Mouse (Mus musculus) heart, postnatal 0 days (tissue): Measurements from ENCODE around the gene Iqcc. TPM values are rescaled to one million over a fixed set of nuclear protein-coding genes. Genes with fewer than 3 reads are reported as not detected.

Experiments used
- ATAC-seq: fragments of 200-750 bp; cut with Nextera tagmentation; 2 replicates; pipeline ENCODE4 v1.8.0; 2017; ENCODE audit warnings: low read depth, moderate number of reproducible peaks, moderate library complexity; ENCODE audit not compliant: insufficient read depth
- DNase-seq: peaks from one replicate; pipeline ENCODE4 v3.0.0-alpha.2; 2016; ENCODE audit warnings: low spot score
- H3K27ac ChIP-seq: fragments of 300-500 bp; sonication (generic); 2 replicates; pipeline ENCODE4 v1.5.1; 2014; ENCODE audit warnings: low read depth, mild to moderate bottlenecking
- H3K27me3 ChIP-seq: fragments of 300-500 bp; sonication (generic); 2 replicates; pipeline ENCODE4 v1.6.1; 2014; ENCODE audit warnings: low read length, mixed read lengths; ENCODE audit not compliant: control insufficient read depth, insufficient read depth
- H3K36me3 ChIP-seq: fragments of 300-500 bp; sonication (generic); replicated peaks from 2 replicates; pipeline ENCODE4 v1.6.1; 2014; ENCODE audit warnings: low read length, mixed read lengths; ENCODE audit not compliant: control insufficient read depth, insufficient read depth
- H3K4me1 ChIP-seq: fragments of 300-500 bp; sonication (generic); 2 replicates; pipeline ENCODE4 v1.6.1; 2014; ENCODE audit warnings: antibody characterized with exemption; ENCODE audit not compliant: control insufficient read depth, insufficient read depth
- H3K4me2 ChIP-seq: fragments of 300-500 bp; sonication (generic); 2 replicates; pipeline ENCODE4 v1.6.1; 2014; ENCODE audit warnings: low read depth, mild to moderate bottlenecking, low read length, moderate library complexity
- H3K4me3 ChIP-seq: fragments of 300-500 bp; sonication (generic); 2 replicates; pipeline ENCODE4 v1.5.1; 2014; ENCODE audit warnings: low read depth, low read length
- H3K9ac ChIP-seq: fragments of 300-500 bp; sonication (generic); replicated peaks from 2 replicates; pipeline ENCODE4 v1.6.1; 2014; ENCODE audit warnings: low read depth, low read length, mixed read lengths
- H3K9me3 ChIP-seq: fragments of 300-500 bp; sonication (generic); replicated peaks from 2 replicates; pipeline ENCODE4 v1.6.1; 2016; ENCODE audit warnings: low read length; ENCODE audit not compliant: control insufficient read depth
- CTCF ChIP-seq: IDR thresholded peaks from 2 replicates; pipeline ENCODE4 v1.5.1; 2016; ENCODE audit warnings: antibody characterized with exemption, control low read depth, low read depth
- EP300 ChIP-seq: IDR thresholded peaks from 2 replicates; pipeline ENCODE4 v1.6.1; 2016; ENCODE audit warnings: antibody characterized with exemption, low read depth
- WGBS: fragments of 180-500 bp; shearing (Covaris S2); extraction: QIAGEN DNeasy Blood & Tissue Kit; methylation state at CpG from one replicate; pipeline ENCODE4 v1.1.7; 2014; 5-methylcytosine and 5-hydroxymethylcytosine counted together
- polyA plus RNA-seq: library from polyadenylated mRNA; unstranded; fragments of >200 nt; fragmentation: Nextera tagmentation; extraction: Ambion mirVana; gene quantifications from 2 replicates; pipeline ENCODE4 v1.2.1, GENCODE M21; 2015
- total RNA-seq: library from RNA; depleted of rRNA; stranded (reverse); fragments of >200 nt; gene quantifications from 2 replicates; pipeline ENCODE4 v1.2.3, GENCODE M21; 2014; ENCODE audit warnings: low replicate concordance; rRNA removed

Gene Iqcc
- total and polyA plus RNA-seq, 2 experiments from 2014 or later = 6.3 to 23.0 TPM

- H3K27me3 ChIP-seq = no peaks in the 10 kb centered on the region
- H3K9ac ChIP-seq = no peak overlapping the region
- H3K4me1 ChIP-seq = 0 out of 2 replicates have a peak, but pooled peaks cover 6% of the 10 kb centered on the region
- no peak for TF ChIP-seq EP300
- TF ChIP-seq CTCF = no peak
- H3K27ac ChIP-seq = no peak overlapping the region
- H3K36me3 ChIP-seq = no peaks in the 10 kb centered on the region
- H3K4me2 ChIP-seq = no peak overlapping the region
- H3K9me3 ChIP-seq = no peaks in the 10 kb centered on the region
- WGBS = 68% methylated on average over 8 of the region's 8 CpGs
- no peak for DNase-seq
- H3K4me3 ChIP-seq = no peak overlapping the region
- ATAC-seq = no peak
Observed at GRCm38 (mm10) chr4:129571551-129572084, 47.3 kb downstream of the Iqcc start.

- DNase-seq (no peak), ATAC-seq (no peak)
- TF ChIP-seq CTCF (no peak), EP300 (no peak)
- Histone ChIP-seq H3K36me3 (no peaks in the 10 kb centered on the region), H3K4me3 (no peak overlapping the region), H3K27me3 (no peaks in the 10 kb centered on the region), H3K4me1 (0 out of 2 replicates have a peak, but pooled peaks cover 6% of the 10 kb centered on the region), H3K9me3 (no peaks in the 10 kb centered on the region), H3K4me2 (no peak overlapping the region), H3K9ac (no peak overlapping the region), H3K27ac (no peak overlapping the region)
- WGBS = 86% methylated on average over 6 of the region's 6 CpGs
Observed at GRCm38 (mm10) chr4:129570028-129570427, 48.9 kb downstream of the Iqcc start.

- Histone ChIP-seq H3K36me3 (no peaks in the 10 kb centered on the region), H3K4me1 (0 out of 2 replicates have a peak, but pooled peaks cover 6% of the 10 kb centered on the region), H3K4me3 (no peak overlapping the region), H3K27me3 (no peaks in the 10 kb centered on the region), H3K9ac (no peak overlapping the region), H3K27ac (no peak overlapping the region), H3K4me2 (no peak overlapping the region), H3K9me3 (no peaks in the 10 kb centered on the region)
- ATAC-seq = no peak
- DNase-seq = no peak
- WGBS = 86% methylated on average over 7 of the region's 7 CpGs
- TF ChIP-seq EP300 = no peak
- no peak for TF ChIP-seq CTCF
Observed at GRCm38 (mm10) chr4:129568366-129568765, 50.5 kb downstream of the Iqcc start.

- no peak for ATAC-seq
Observed at GRCm38 (mm10) chr4:129565139-129565538, 53.8 kb downstream of the Iqcc start.

More at GRCm38 (mm10) chr4:129565139-129565538, 53.8 kb downstream of the Iqcc start:
- Histone ChIP-seq H3K27me3 (no peaks in the 10 kb centered on the region), H3K4me1 (no peaks in the 10 kb centered on the region), H3K9me3 (no peaks in the 10 kb centered on the region), H3K4me3 (no peak overlapping the region), H3K27ac (no peak overlapping the region), H3K36me3 (no peaks in the 10 kb centered on the region), H3K4me2 (no peak overlapping the region), H3K9ac (no peak overlapping the region)
- DNase-seq = no peak
- WGBS = 70% methylated on average over 6 of the region's 6 CpGs
- TF ChIP-seq EP300 (no peak), CTCF (no peak)

Other genes with a start within 250 kb of the Iqcc start
- gene Zbtb8a, start 241.0 kb downstream of the Iqcc start, total RNA-seq = 14.0 and 15.4 TPM in 2 replicates
- gene Zbtb8a, start 241.0 kb downstream of the Iqcc start, polyA plus RNA-seq = 7.0 TPM in 2 replicates
- gene Zbtb8b, start 178.2 kb downstream of the Iqcc start, total RNA-seq = 1.9 and 3.6 TPM in 2 replicates
- gene Zbtb8b, start 178.2 kb downstream of the Iqcc start, polyA plus RNA-seq = 1.1 and 1.6 TPM in 2 replicates
- gene Bsdc1, start 157.5 kb downstream of the Iqcc start, total RNA-seq = 46.3 and 58.4 TPM in 2 replicates
- 18.7 and 20.1 TPM in 2 replicates for gene Bsdc1, start 157.5 kb downstream of the Iqcc start, polyA plus RNA-seq
- not detected in 2 replicates for gene Tssk3, start 128.1 kb downstream of the Iqcc start, total RNA-seq
- not detected in 2 replicates for gene Tssk3, start 128.1 kb downstream of the Iqcc start, polyA plus RNA-seq
- not detected in 2 replicates for gene Fam229a, start 127.9 kb downstream of the Iqcc start, total RNA-seq
- gene Fam229a, start 127.9 kb downstream of the Iqcc start, polyA plus RNA-seq = 0.22 and 0.52 TPM in 2 replicates
- 183 and 192 TPM in 2 replicates for gene Marcksl1, start 105.5 kb downstream of the Iqcc start, total RNA-seq
- 135 and 138 TPM in 2 replicates for gene Marcksl1, start 105.5 kb downstream of the Iqcc start, polyA plus RNA-seq
- gene Hdac1, start 76.4 kb downstream of the Iqcc start, total RNA-seq = 25.8 and 34.5 TPM in 2 replicates
- gene Hdac1, start 76.4 kb downstream of the Iqcc start, polyA plus RNA-seq = 73.6 and 77.9 TPM in 2 replicates
- gene Lck, start 45.5 kb downstream of the Iqcc start, total RNA-seq = 2.0 and 8.9 TPM in 2 replicates
- 0.71 and 0.99 TPM in 2 replicates for gene Lck, start 45.5 kb downstream of the Iqcc start, polyA plus RNA-seq
- 4.6 and 6.2 TPM in 2 replicates for gene Fam167b, start 40.5 kb downstream of the Iqcc start, total RNA-seq
- gene Fam167b, start 40.5 kb downstream of the Iqcc start, polyA plus RNA-seq = 6.1 and 6.2 TPM in 2 replicates
- 408 and 443 TPM in 2 replicates for gene Eif3i, start 18.5 kb downstream of the Iqcc start, total RNA-seq
- 169 and 172 TPM in 2 replicates for gene Eif3i, start 18.5 kb downstream of the Iqcc start, polyA plus RNA-seq
- 108 and 115 TPM in 2 replicates for gene Tmem234, start 18.4 kb downstream of the Iqcc start, total RNA-seq
- 150 and 161 TPM in 2 replicates for gene Tmem234, start 18.4 kb downstream of the Iqcc start, polyA plus RNA-seq
- gene Dcdc2b, start 4.8 kb downstream of the Iqcc start, total RNA-seq = 9.8 TPM in 1 of 2 replicates, not detected in the other
- 1.5 and 1.9 TPM in 2 replicates for gene Dcdc2b, start 4.8 kb downstream of the Iqcc start, polyA plus RNA-seq
- gene Ccdc28b, start 4.8 kb upstream of the Iqcc start, total RNA-seq = 41.9 and 55.1 TPM in 2 replicates
- gene Ccdc28b, start 4.8 kb upstream of the Iqcc start, polyA plus RNA-seq = 58.0 and 58.6 TPM in 2 replicates
- gene Txlna, start 22.0 kb upstream of the Iqcc start, total RNA-seq = 28.3 and 28.5 TPM in 2 replicates
- gene Txlna, start 22.0 kb upstream of the Iqcc start, polyA plus RNA-seq = 22.7 and 23.2 TPM in 2 replicates
- gene Kpna6, start 53.7 kb upstream of the Iqcc start, total RNA-seq = 48.8 and 52.3 TPM in 2 replicates
- 9.3 and 10.4 TPM in 2 replicates for gene Kpna6, start 53.7 kb upstream of the Iqcc start, polyA plus RNA-seq
- gene Tmem39b, start 77.7 kb upstream of the Iqcc start, total RNA-seq = 3.6 and 11.8 TPM in 2 replicates
- gene Tmem39b, start 77.7 kb upstream of the Iqcc start, polyA plus RNA-seq = 3.9 and 4.1 TPM in 2 replicates
- 43.5 and 47.8 TPM in 2 replicates for gene Khdrbs1, start 123.2 kb upstream of the Iqcc start, total RNA-seq
- 42.2 and 44.7 TPM in 2 replicates for gene Khdrbs1, start 123.2 kb upstream of the Iqcc start, polyA plus RNA-seq
- 132 and 176 TPM in 2 replicates for gene Ptp4a2, start 192.1 kb upstream of the Iqcc start, total RNA-seq
- 407 and 417 TPM in 2 replicates for gene Ptp4a2, start 192.1 kb upstream of the Iqcc start, polyA plus RNA-seq